Mouse (Mus musculus) G1E (cell line): ENCODE measurements around the gene Vasn. TPM values are rescaled to one million over a fixed set of nuclear protein-coding genes. Genes with fewer than 3 reads are reported as not detected.

Experiments
- ATAC-seq: 2 replicates; pipeline ENCODE4 v1.8.0; 2016; ENCODE audit warnings: mild to moderate bottlenecking; ENCODE audit not compliant: insufficient number of reproducible peaks, poor library complexity, low FRiP score, severe bottlenecking; ENCODE audit errors: extremely low read depth
- DNase-seq: peaks from one replicate; pipeline ENCODE4 v3.0.0; 2012; ENCODE audit warnings: low spot score
- H3K27me3 ChIP-seq: 2 replicates; pipeline ENCODE4 v1.6.1; 2012; ENCODE audit warnings: mild to moderate bottlenecking, low read length, inconsistent platforms; ENCODE audit not compliant: insufficient read depth
- H3K36me3 ChIP-seq: replicated peaks from 2 replicates; pipeline ENCODE3; 2012; ENCODE audit warnings: mild to moderate bottlenecking, inconsistent platforms
- H3K4me1 ChIP-seq: 2 replicates; pipeline ENCODE4 v1.6.1; 2012; ENCODE audit warnings: low read depth, low read length, inconsistent platforms, mixed read lengths; ENCODE audit not compliant: insufficient read depth
- H3K4me3 ChIP-seq: 2 replicates; pipeline ENCODE4 v1.5.1; 2012; ENCODE audit warnings: low read depth, mild to moderate bottlenecking, inconsistent platforms, low read length, moderate library complexity, mixed read lengths
- H3K9me3 ChIP-seq: replicated peaks from 2 replicates; pipeline ENCODE4 v1.6.1; 2012; ENCODE audit warnings: inconsistent platforms
- CTCF ChIP-seq: IDR thresholded peaks from 2 replicates; pipeline ENCODE4 v1.5.1; 2012; ENCODE audit warnings: low read depth, low read length, inconsistent platforms, mixed read lengths
- GATA1 ChIP-seq: IDR thresholded peaks from 2 replicates; pipeline ENCODE4 v1.6.1; 2012; ENCODE audit warnings: borderline replicate concordance, low read length, inconsistent platforms, mixed read lengths
- GATA2 ChIP-seq: IDR thresholded peaks from 2 replicates; pipeline ENCODE4 v1.6.1; 2012; ENCODE audit warnings: low read depth, low read length, inconsistent platforms, borderline replicate concordance
- POLR2AphosphoS5 ChIP-seq: IDR thresholded peaks from 2 replicates; pipeline ENCODE4 v1.6.1; 2012; ENCODE audit warnings: low read depth, low read length, inconsistent platforms; ENCODE audit not compliant: insufficient replicate concordance
- TAL1 ChIP-seq: conservative IDR thresholded peaks from 2 replicates; pipeline ENCODE4 v1.6.1; 2012; ENCODE audit warnings: low read depth, low read length, inconsistent platforms, mixed read lengths
- polyA plus RNA-seq: library from polyadenylated mRNA; stranded (reverse); fragments of >175 nt; gene quantifications from 2 replicates; pipeline ENCODE4 v1.2.3, GENCODE M21; 2012
- total RNA-seq, 2 experiments: library from RNA; stranded (forward) in 1 of 2; stranded (reverse) in 1 of 2; fragments of 200-1000 nt in 1 of 2; fragments of >200 nt in 1 of 2; fragmentation: Nextera tagmentation in 1 of 2; gene quantifications; 2 replicates each; pipeline ENCODE4 v1.2.3; 2014 to 2017

Gene Vasn
- total and polyA plus RNA-seq, 3 experiments = 0.03 to 0.30 (median 0.05) TPM

GRCm38 (mm10) chr16:4645867-4646266 is 6.1 kb downstream of the Vasn start:
- no peak for DNase-seq
- ATAC-seq = no peak
- Histone ChIP-seq H3K4me3 (no peak overlapping the region), H3K36me3 (peaks cover 100% of the 10 kb centered on the region), H3K4me1 (peaks cover 8% of the 10 kb centered on the region), H3K27me3 (no peaks in the 10 kb centered on the region), H3K9me3 (no peaks in the 10 kb centered on the region)
- TF ChIP-seq GATA2 (no peak), TAL1 (no peak), GATA1 (no peak), CTCF (no peak), POLR2AphosphoS5 (no peak)

GRCm38 (mm10) chr16:4646831-4647230 is 7.1 kb downstream of the Vasn start:
- ATAC-seq = no peak
- peaks cover 100% of the 10 kb centered on the region for H3K36me3 ChIP-seq
- no peak for TF ChIP-seq TAL1
- TF ChIP-seq GATA2 = no peak
- TF ChIP-seq POLR2AphosphoS5 = no peak
- TF ChIP-seq CTCF = no peak
- no peak for TF ChIP-seq GATA1

DNA sequence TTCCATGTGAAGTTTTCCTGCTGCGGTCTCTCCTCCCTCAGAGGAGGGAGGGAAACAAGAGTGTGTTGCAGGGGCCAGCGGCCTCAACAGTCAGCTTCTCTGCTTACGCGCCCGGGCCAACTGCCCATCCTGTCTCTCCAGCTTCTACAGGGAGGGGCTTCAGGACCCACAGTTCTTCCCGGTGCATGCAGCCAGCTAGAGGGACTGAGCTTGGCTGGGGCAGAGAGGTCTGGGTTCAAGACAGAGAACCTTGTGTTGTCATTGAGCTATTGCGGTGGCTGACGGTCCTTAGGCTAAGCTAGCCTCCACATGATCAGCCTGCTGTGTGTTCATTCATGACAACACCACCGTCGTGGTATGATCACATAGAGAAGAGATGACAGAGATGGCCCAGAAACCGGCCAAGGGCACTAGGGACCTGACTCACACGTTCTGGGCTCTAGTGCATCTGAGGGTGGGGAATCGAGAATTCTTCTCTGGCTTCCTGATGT is 8.0 kb downstream of the Vasn start:
- H3K36me3 ChIP-seq = peaks cover 100% of the 10 kb centered on the region
- no peak for ATAC-seq

More at GRCm38 (mm10) chr16:4646831-4647230, 7.1 kb downstream of the Vasn start:
- no peaks in the 10 kb centered on the region for H3K27me3 ChIP-seq
- no peak overlapping the region for H3K4me3 ChIP-seq
- no peaks in the 10 kb centered on the region for H3K9me3 ChIP-seq
- 0 out of 2 replicates have a peak, but pooled peaks cover 4% of the 10 kb centered on the region for H3K4me1 ChIP-seq
- DNase-seq = no peak

GRCm38 (mm10) chr16:4648416-4649023 is 8.8 kb downstream of the Vasn start:
- no peak for ATAC-seq
- TF ChIP-seq CTCF (no peak), TAL1 (no peak), POLR2AphosphoS5 (no peak), GATA1 (no peak), GATA2 (no peak)
- peaks cover 100% of the 10 kb centered on the region for H3K36me3 ChIP-seq

More for the DNA sequence above, 8.0 kb downstream of the Vasn start:
- Histone ChIP-seq H3K9me3 (no peaks in the 10 kb centered on the region), H3K27me3 (no peaks in the 10 kb centered on the region), H3K4me1 (0 out of 2 replicates have a peak, but pooled peaks cover 4% of the 10 kb centered on the region), H3K4me3 (no peak overlapping the region)
- no peak for TF ChIP-seq TAL1
- no peak for TF ChIP-seq GATA1
- no peak for TF ChIP-seq POLR2AphosphoS5
- TF ChIP-seq GATA2 = no peak
- TF ChIP-seq CTCF = no peak
- no peak for DNase-seq

DNA sequence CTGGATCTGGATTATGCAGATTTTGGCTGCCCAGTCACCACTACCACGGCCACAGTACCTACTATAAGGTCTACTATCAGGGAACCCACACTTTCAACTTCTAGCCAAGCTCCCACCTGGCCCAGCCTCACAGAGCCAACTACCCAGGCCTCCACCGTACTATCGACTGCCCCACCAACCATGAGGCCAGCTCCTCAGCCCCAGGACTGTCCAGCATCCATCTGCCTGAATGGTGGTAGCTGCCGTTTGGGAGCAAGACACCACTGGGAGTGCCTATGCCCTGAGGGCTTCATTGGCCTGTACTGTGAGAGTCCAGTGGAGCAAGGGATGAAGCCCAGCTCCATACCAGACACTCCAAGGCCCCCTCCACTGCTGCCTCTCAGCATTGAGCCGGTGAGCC is 9.5 kb downstream of the Vasn start:
- TF ChIP-seq GATA1 (no peak), GATA2 (no peak), TAL1 (no peak), CTCF (no peak), POLR2AphosphoS5 (no peak)
- ATAC-seq (no peak), DNase-seq (no peak)
- peaks cover 100% of the 10 kb centered on the region for H3K36me3 ChIP-seq
- no peaks in the 10 kb centered on the region for H3K9me3 ChIP-seq
- no peak overlapping the region for H3K4me3 ChIP-seq
- H3K27me3 ChIP-seq = no peaks in the 10 kb centered on the region
- 0 out of 2 replicates have a peak, but pooled peaks cover 4% of the 10 kb centered on the region for H3K4me1 ChIP-seq

More at GRCm38 (mm10) chr16:4648416-4649023, 8.8 kb downstream of the Vasn start:
- H3K4me1 ChIP-seq = 0 out of 2 replicates have a peak, but pooled peaks cover 4% of the 10 kb centered on the region
- H3K27me3 ChIP-seq = no peaks in the 10 kb centered on the region
- no peak overlapping the region for H3K4me3 ChIP-seq
- DNase-seq = no peak
- no peaks in the 10 kb centered on the region for H3K9me3 ChIP-seq

GRCm38 (mm10) chr16:4649692-4650091 is 10.0 kb downstream of the Vasn start:
- H3K4me3 ChIP-seq = no peak overlapping the region
- H3K4me1 ChIP-seq = 0 out of 2 replicates have a peak, but pooled peaks cover 4% of the 10 kb centered on the region
- H3K27me3 ChIP-seq = no peaks in the 10 kb centered on the region
- TF ChIP-seq POLR2AphosphoS5 (no peak), GATA2 (no peak), CTCF (no peak)
- DNase-seq = no peak
- H3K36me3 ChIP-seq = peaks cover 100% of the 10 kb centered on the region
- no peak for ATAC-seq
- H3K9me3 ChIP-seq = no peaks in the 10 kb centered on the region
